In the genomic region with DNA sequence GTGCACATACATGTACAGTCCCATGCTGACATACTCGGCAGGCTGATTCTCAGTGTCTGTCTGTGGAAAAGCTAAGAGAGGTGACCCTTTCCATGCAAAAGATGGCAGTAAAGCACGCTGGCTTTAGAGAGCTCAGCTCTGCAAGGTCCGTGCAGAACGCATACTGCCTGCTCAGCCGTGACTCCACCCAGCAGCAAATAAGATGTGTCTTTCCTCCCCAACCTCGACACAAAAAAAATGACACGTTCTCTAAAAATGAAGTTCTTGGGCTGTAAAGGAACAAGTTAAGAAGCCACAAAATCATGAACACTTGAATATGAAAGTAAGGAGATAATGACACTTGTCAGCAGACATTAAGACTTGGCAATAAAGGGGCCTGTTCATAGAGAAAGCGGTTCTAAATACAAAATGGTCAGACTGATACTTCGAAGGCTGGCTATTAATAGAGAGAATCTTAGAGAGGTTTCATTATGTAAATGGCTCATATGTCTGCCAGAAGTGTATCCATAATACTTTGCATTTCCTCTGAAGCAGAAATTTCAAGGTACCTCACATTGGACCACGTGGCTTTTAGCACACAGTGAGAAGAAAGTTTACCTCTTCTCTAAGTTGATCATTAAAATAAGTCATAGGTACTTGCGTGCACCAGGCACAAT, we compare ENCODE assay signal across 19 mouse cellular contexts.
DNase-seq lines count a peak whose midpoint lies in the region; TF ChIP-seq lines count a peak whose summit lies in the region.
"Had no signal": no experiment of that assay in that cellular context is flagged by ENCODE, and none has a peak within 500 bp of the region (broad histone marks: within the 10 kb centered on the region; RNA-seq: fewer than 3 reads in every experiment).

No protein-coding gene starts in this region.

- peak; percentile 44 for TF ChIP-seq RAD21 in CH12.LX (IDR thresholded peaks at IDR 0.05; ENCODE audit: low read depth, low read length)

- no peak; the same call in 1 of the 2 replicates for TF ChIP-seq EP300 in CH12.LX (IDR thresholded peaks at IDR 0.05; ENCODE audit: low read length)

- TF ChIP-seq POLR2A in CH12.LX (IDR thresholded peaks at IDR 0.05; ENCODE audit: low read depth, low read length): no peak

- peaks cover 7% of the 10 kb centered on the region for H3K9me3 ChIP-seq in CH12.LX (replicated peaks; ENCODE audit: low read length)
- H3K9me3 ChIP-seq: G1E had no signal

- dilution Hi-C loops in CH12.LX (cut with MboI; ENCODE audit: extremely low pct_ligation_motif_present, extremely low pct_unique_long_range_greater_than_20kb, low sequenced_read_pairs): no loop called here

- peak overlapping the region; percentile 80 for H3K27ac ChIP-seq in CH12.LX (ENCODE audit: insufficient read depth, low read depth)

- H3K36me3 ChIP-seq in CH12.LX (replicated peaks in 1 of 2; ENCODE audit: control insufficient read depth in 1 of 2, insufficient read depth in 1 of 2, low read length in 1 of 2): peaks cover 16 to 57% of the 10 kb centered on the region in 2 experiments
- H3K36me3 ChIP-seq in splenic B cell, adult 2 months (ENCODE audit: control insufficient read depth, insufficient read depth, low read length, poor library complexity, severe bottlenecking): no peaks in the 10 kb centered on the region

- peak overlapping the region; percentile 39 for H3K4me2 ChIP-seq in CH12.LX (ENCODE audit: insufficient read depth, low read depth, poor library complexity, severe bottlenecking)

- H3K4me3 ChIP-seq in CH12.LX (replicated peaks in 1 of 3; ENCODE audit: low read depth in 2 of 3, low read length in 2 of 3, poor library complexity in 1 of 3): peak overlapping the region in 1 of 3 experiments; percentile 15

- H3K4me1 ChIP-seq in CH12.LX (ENCODE audit: control insufficient read depth in 1 of 2, insufficient read depth in 2 of 2): peaks cover 49 to 92% of the 10 kb centered on the region in 2 experiments

- in situ Hi-C loops in CH12.LX (cut with MboI; ENCODE audit: low pct_ligation_motif_present, low pct_unique_long_range_greater_than_20kb, low sequenced_read_pairs): no loop called here

- H3K27me3 ChIP-seq in CH12.LX (replicated peaks): no peaks in the 10 kb centered on the region
- no peaks in the 10 kb centered on the region for H3K27me3 ChIP-seq in splenic B cell, adult 2 months (ENCODE audit: control insufficient read depth, insufficient read depth, low read length, poor library complexity, severe bottlenecking)
- H3K27me3 ChIP-seq: Patski had no signal

- no peak overlapping the region for H3K9ac ChIP-seq in CH12.LX (ENCODE audit: insufficient read depth, low read depth)

- TF ChIP-seq CTCF in CH12.LX (conservative IDR thresholded peaks at IDR 0.05 in 1 of 2, IDR thresholded peaks at IDR 0.05 in 1 of 2; ENCODE audit: low read depth in 2 of 2, low read length in 2 of 2): peak in 1 of 2 experiments; percentile 34; a peak in 2 of 4 replicates

- peaks cover 23% of the 10 kb centered on the region for H3K79me2 ChIP-seq in CH12.LX (replicated peaks; ENCODE audit: control insufficient read depth, extremely low read depth, insufficient read depth, poor library complexity, severe bottlenecking)

- DNase-seq in CH12.LX (ENCODE audit: extremely low read depth): peak; percentile 74
- DNase-seq in induced T-regulatory cell, adult 2 months (ENCODE audit: low read depth): peak; percentile 18
- peak; percentile 16 for DNase-seq in splenic B cell, adult 2 months (ENCODE audit: low read depth, low spot score)
- no peak for DNase-seq in spleen, adult 18-20 months
- no peak for DNase-seq in gastrocnemius, postnatal 4 days (ENCODE audit: low spot score in 2 of 2)
- DNase-seq in frontal cortex, postnatal 36 days (ENCODE audit: low spot score in 2 of 2): no peak
- DNase-seq: adrenal gland, adult 2 months; adrenal gland, adult 8-10 months; adrenal gland, postnatal 10 days; adrenal gland, postnatal 14 days; adrenal gland, postnatal 25 days; adrenal gland, postnatal 36 days; B cell, adult 2 months; cerebellum, adult 11 months; cerebellum, adult 11-12 months; cerebellum, adult 18-20 months; cerebellum, adult 2 months had no signal

TF ChIP-seq in CH12.LX, 34 proteins besides CTCF, POLR2A, EP300 and RAD21:
- no peak for TF ChIP-seq ZKSCAN1 (IDR thresholded peaks at IDR 0.05; ENCODE audit: borderline replicate concordance, low read depth, low read length)
- TF ChIP-seq CHD1 (IDR thresholded peaks at IDR 0.05; ENCODE audit: low read depth, low read length): no peak
- peak; percentile 98 for TF ChIP-seq MYC (IDR thresholded peaks at IDR 0.05; ENCODE audit: low read depth, low read length)
- no peak for TF ChIP-seq POLR2AphosphoS2 (IDR thresholded peaks at IDR 0.05; ENCODE audit: low read depth, low read length)
- TF ChIP-seq JUND (conservative IDR thresholded peaks at IDR 0.05; ENCODE audit: low read depth, low read length): no peak
- TF ChIP-seq TCF12 (IDR thresholded peaks at IDR 0.05; ENCODE audit: low read depth, low read length): peak; percentile 34; the same call in 1 of the 2 replicates
- no peak for TF ChIP-seq UBTF (IDR thresholded peaks at IDR 0.05; ENCODE audit: low read depth, low read length)
- peak; percentile 65 for TF ChIP-seq ZNF384 (IDR thresholded peaks at IDR 0.05; ENCODE audit: low read depth, low read length)
- TF ChIP-seq NRF1 (IDR thresholded peaks at IDR 0.05; ENCODE audit: low read depth, low read length): no peak
- peak; percentile 53 for TF ChIP-seq BHLHE40 (IDR thresholded peaks at IDR 0.05; ENCODE audit: low read depth, low read length)
- TF ChIP-seq KAT2A (IDR thresholded peaks at IDR 0.05; ENCODE audit: insufficient replicate concordance, low read length): no peak
- 0 out of 2 replicates have a peak, but pooled peaks have one; percentile 14 for TF ChIP-seq HCFC1 (IDR thresholded peaks at IDR 0.05; ENCODE audit: low read depth, low read length)
- peak; percentile 60 for TF ChIP-seq USF2 (conservative IDR thresholded peaks at IDR 0.05; ENCODE audit: low read depth, low read length)
- TF ChIP-seq MEF2A (IDR thresholded peaks at IDR 0.05; ENCODE audit: borderline replicate concordance, low read depth, low read length): peak; percentile 79
- TF ChIP-seq ETS1 (conservative IDR thresholded peaks at IDR 0.05; ENCODE audit: low read depth, low read length): peak; percentile 72
- peak; percentile 98 for TF ChIP-seq MAX (IDR thresholded peaks at IDR 0.05; ENCODE audit: low read length)
- no peak for TF ChIP-seq CHD2 (IDR thresholded peaks at IDR 0.05; ENCODE audit: low read length)
- TF ChIP-seq MXI1 (IDR thresholded peaks at IDR 0.05; ENCODE audit: low read depth, low read length): peak; percentile 54; the same call in 1 of the 2 replicates
- no peak for TF ChIP-seq RCOR1 (conservative IDR thresholded peaks at IDR 0.05; ENCODE audit: low read depth, low read length)
- TF ChIP-seq IRF4 (IDR thresholded peaks at IDR 0.05; ENCODE audit: low read depth, low read length): peak; percentile 43; the same call in 1 of the 2 replicates
- TF ChIP-seq GABPA (IDR thresholded peaks at IDR 0.05; ENCODE audit: insufficient replicate concordance, low read depth, low read length): no peak
- no peak; the same call in 1 of the 2 replicates for TF ChIP-seq SIN3A (IDR thresholded peaks at IDR 0.05; ENCODE audit: low read length)
- no peak for TF ChIP-seq PAX5 (IDR thresholded peaks at IDR 0.05; ENCODE audit: low read length)
- no peak for TF ChIP-seq E2F4 (IDR thresholded peaks at IDR 0.05; ENCODE audit: insufficient replicate concordance, low read depth, low read length)
- TF ChIP-seq TBP (conservative IDR thresholded peaks at IDR 0.05; ENCODE audit: low read depth, low read length): 0 out of 2 replicates have a peak, but pooled peaks have one; percentile 28
- TF ChIP-seq USF1 (IDR thresholded peaks at IDR 0.05; ENCODE audit: low read depth, low read length): peak; percentile 55; the same call in 1 of the 2 replicates
- TF ChIP-seq MAZ (IDR thresholded peaks at IDR 0.05; ENCODE audit: low read depth, low read length): no peak
- TF ChIP-seq MAFK (IDR thresholded peaks at IDR 0.05; ENCODE audit: insufficient replicate concordance, low read length): peak; percentile 31; the same call in 1 of the 2 replicates

Comparison
In these comparisons a context has a peak if more than half of its experiments do, and no peak if none do; other contexts are left out.
1. DNase-seq: peak in CH12.LX (single experiment), induced T-regulatory cell, adult 2 months (single experiment) and splenic B cell, adult 2 months (single experiment); none in spleen, adult 18-20 months (0 of 2), gastrocnemius, postnatal 4 days (0 of 2) and frontal cortex, postnatal 36 days (0 of 2).